Mouse (Mus musculus) bone marrow, adult 2 months (tissue): ENCODE measurements around the gene Myo10. TPM values are rescaled to one million over a fixed set of nuclear protein-coding genes. Genes with fewer than 3 reads are reported as not detected.

Experiments
- H3K27ac ChIP-seq: fragments of 200-500 bp; 2 replicates; pipeline ENCODE4 v1.5.1; 2012; ENCODE audit warnings: low read depth, mild to moderate bottlenecking, control low read depth, inconsistent platforms, low read length; ENCODE audit not compliant: control insufficient read depth, poor library complexity, insufficient read depth
- H3K4me1 ChIP-seq: fragments of 200-500 bp; 2 replicates; pipeline ENCODE4 v1.6.1; 2011; ENCODE audit warnings: low read length; ENCODE audit not compliant: control insufficient read depth, insufficient read depth
- H3K4me3 ChIP-seq: fragments of 200-500 bp; replicated peaks from 2 replicates; pipeline ENCODE3; 2011; ENCODE audit warnings: mild to moderate bottlenecking, low read depth, low read length, control low read depth; ENCODE audit not compliant: control insufficient read depth
- CTCF ChIP-seq: fragments of 200-500 bp; IDR thresholded peaks from 2 replicates; pipeline ENCODE4 v1.5.1; 2011; ENCODE audit warnings: low read length, control low read depth; ENCODE audit not compliant: control insufficient read depth, insufficient read depth
- POLR2A ChIP-seq: fragments of 200-500 bp; IDR thresholded peaks from 2 replicates; pipeline ENCODE4 v1.6.1; 2011; ENCODE audit warnings: low read depth, mild to moderate bottlenecking, control low read depth, low read length, borderline replicate concordance; ENCODE audit not compliant: control insufficient read depth
- WGBS: fragments of 180-500 bp; shearing (Covaris S2); methylation state at CpG from one replicate; pipeline ENCODE4 v1.1.7; 2018; 5-methylcytosine and 5-hydroxymethylcytosine counted together
- polyA plus RNA-seq: library from polyadenylated mRNA; stranded (reverse); fragments of >200 nt; gene quantifications from 2 replicates; pipeline ENCODE4 v1.2.4, GENCODE M21; 2011; ENCODE audit warnings: low replicate concordance; ENCODE audit not compliant: missing spikeins, insufficient read depth, insufficient read length

Myo10 gene
- polyA plus RNA-seq, 1 experiment = 19.1 TPM

DNA sequence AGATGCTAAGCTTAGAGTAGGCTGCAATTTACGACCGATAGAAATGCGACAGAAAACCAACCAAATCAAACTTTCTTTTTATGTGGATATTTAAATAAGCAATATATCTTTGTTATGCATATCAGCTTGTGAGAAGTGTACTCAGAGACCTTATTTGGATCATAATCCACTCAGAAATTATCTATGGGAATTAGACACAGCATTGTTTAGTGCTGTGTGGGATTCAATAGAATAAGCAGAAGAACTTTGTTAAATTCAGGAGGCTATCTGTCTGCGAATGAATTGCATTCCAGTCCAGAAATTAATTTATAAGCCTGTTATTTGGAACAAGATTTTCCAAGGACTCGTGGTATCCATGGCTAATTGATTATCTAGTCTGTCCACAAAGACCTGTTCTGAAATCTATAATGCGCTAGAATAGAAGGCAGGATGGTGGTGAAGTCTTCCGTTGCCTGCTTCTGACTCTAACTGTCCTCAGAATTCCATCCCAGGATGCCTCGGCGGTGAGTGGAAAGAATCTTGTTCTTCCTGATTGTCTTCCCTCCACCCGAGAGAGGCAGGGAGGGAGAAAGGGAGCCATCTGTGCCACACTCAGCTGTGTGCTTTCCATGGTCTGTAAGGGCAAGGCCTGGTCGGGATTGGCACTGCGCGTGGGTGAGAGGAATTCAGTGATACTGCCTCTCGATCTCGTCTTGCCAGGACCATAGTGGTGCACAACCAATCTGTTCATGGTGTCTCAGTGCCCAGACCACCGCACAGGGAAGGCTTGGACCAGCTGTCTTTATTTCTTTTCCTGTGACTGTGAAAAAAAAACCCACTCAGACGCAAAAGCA, 52.0 kb downstream of the Myo10 start:
- H3K4me3 ChIP-seq = no peak overlapping the region
- H3K4me1 ChIP-seq = no peaks in the 10 kb centered on the region
- 87% methylated on average over 17 of the region's 17 CpGs for WGBS
- H3K27ac ChIP-seq = no peak overlapping the region
- no peak for TF ChIP-seq POLR2A
- no peak for TF ChIP-seq CTCF

- no peak overlapping the region for H3K4me3 ChIP-seq
- 91% methylated on average over 4 of the region's 4 CpGs for WGBS
- H3K27ac ChIP-seq = no peak overlapping the region
- no peak for TF ChIP-seq CTCF
- TF ChIP-seq POLR2A = no peak
- H3K4me1 ChIP-seq = no peaks in the 10 kb centered on the region
These were observed 52.6 kb downstream of the Myo10 start for GRCm38 (mm10) chr15:25674932-25675250.

GRCm38 (mm10) chr15:25675359-25675758, 53.0 kb downstream of the Myo10 start:
- no peaks in the 10 kb centered on the region for H3K4me1 ChIP-seq
- no peak for TF ChIP-seq CTCF
- no peak for TF ChIP-seq POLR2A
- WGBS = 89% methylated on average over 11 of the region's 11 CpGs
- H3K27ac ChIP-seq = no peak overlapping the region
- H3K4me3 ChIP-seq = no peak overlapping the region

GRCm38 (mm10) chr15:25676056-25676785, 53.9 kb downstream of the Myo10 start:
- H3K4me3 ChIP-seq = no peak overlapping the region
- H3K4me1 ChIP-seq = no peaks in the 10 kb centered on the region
- WGBS = 85% methylated on average over 13 of the region's 13 CpGs
- H3K27ac ChIP-seq = no peak overlapping the region
- TF ChIP-seq CTCF (no peak), POLR2A (no peak)

- TF ChIP-seq POLR2A = no peak
- TF ChIP-seq CTCF = no peak
- WGBS = 85% methylated on average over 3 of the region's 3 CpGs
- Histone ChIP-seq H3K4me1 (no peaks in the 10 kb centered on the region), H3K27ac (no peak overlapping the region), H3K4me3 (no peak overlapping the region)
These were observed 56.8 kb downstream of the Myo10 start for GRCm38 (mm10) chr15:25679081-25679480.

GRCm38 (mm10) chr15:25679616-25680015, 57.3 kb downstream of the Myo10 start:
- Histone ChIP-seq H3K4me3 (no peak overlapping the region), H3K4me1 (no peaks in the 10 kb centered on the region), H3K27ac (no peak overlapping the region)
- WGBS = 82% methylated on average over 4 of the region's 4 CpGs
- no peak for TF ChIP-seq CTCF
- TF ChIP-seq POLR2A = no peak

GRCm38 (mm10) chr15:25680269-25680818, 58.0 kb downstream of the Myo10 start:
- Histone ChIP-seq H3K4me1 (no peaks in the 10 kb centered on the region), H3K4me3 (no peak overlapping the region), H3K27ac (no peak overlapping the region)
- TF ChIP-seq CTCF (no peak), POLR2A (no peak)
- WGBS = 57% methylated on average over 10 of the region's 10 CpGs

- 84% methylated on average over 13 of the region's 13 CpGs for WGBS
- no peak for TF ChIP-seq POLR2A
- TF ChIP-seq CTCF = no peak
- H3K4me1 ChIP-seq = no peaks in the 10 kb centered on the region
- H3K27ac ChIP-seq = no peak overlapping the region
- no peak overlapping the region for H3K4me3 ChIP-seq
These were observed 60.7 kb downstream of the Myo10 start for GRCm38 (mm10) chr15:25682953-25683507.
